Mouse (Mus musculus): ENCODE data around the gene Gm10203. TPM values are rescaled to one million over a fixed set of nuclear protein-coding genes. Genes with fewer than 3 reads are reported as not detected.
"Not testable (repeated sequence)": the region's sequence is repeated elsewhere in the genome, so short reads cannot be mapped to it uniquely, and the experiment has no call there.

Gm10203 gene
- polyA plus RNA-seq, 1 experiment from 2014 or later, result not detected

GRCm38 (mm10) chr6:149139011-149139410 is 9.0 kb downstream of the Gm10203 start:
- Histone ChIP-seq H3K4me1 (peaks cover 33% of the 10 kb centered on the region), H3K4me3 (no peak overlapping the region), H3K27me3 (replicated peaks) (no peaks in the 10 kb centered on the region), H3K9ac (no peak overlapping the region), H3K4me2 (no peak overlapping the region), H3K36me3 (peaks cover 7% of the 10 kb centered on the region), H3K9me3 (replicated peaks) (no peaks in the 10 kb centered on the region), H3K27ac (no peak overlapping the region)
- ATAC-seq, result no peak
- WGBS (ENCODE audit: insufficient replicate concordance), result 62% methylated on average over 3 of the region's 3 CpGs

GRCm38 (mm10) chr6:149139471-149139870 is 9.5 kb downstream of the Gm10203 start, which contains the start of gene Etfbkmt:
Etfbkmt (plus strand) TSS chr6:149139849.
- Histone ChIP-seq H3K9me3 (replicated peaks) (no peaks in the 10 kb centered on the region), H3K4me2 (no peak within 1 kb of the TSS), H3K4me3 (no peak within 1 kb of the TSS), H3K36me3 (peaks cover 12% of the 10 kb centered on the region), H3K27me3 (replicated peaks) (no peaks in the 10 kb centered on the region), H3K27ac (no peak within 1 kb of the TSS), H3K9ac (no peak within 1 kb of the TSS), H3K4me1 (peaks cover 29% of the 10 kb centered on the region)
- WGBS (ENCODE audit: insufficient replicate concordance), result 48% methylated on average over 1 of the region's 1 CpGs
- no peak for ATAC-seq

DNA sequence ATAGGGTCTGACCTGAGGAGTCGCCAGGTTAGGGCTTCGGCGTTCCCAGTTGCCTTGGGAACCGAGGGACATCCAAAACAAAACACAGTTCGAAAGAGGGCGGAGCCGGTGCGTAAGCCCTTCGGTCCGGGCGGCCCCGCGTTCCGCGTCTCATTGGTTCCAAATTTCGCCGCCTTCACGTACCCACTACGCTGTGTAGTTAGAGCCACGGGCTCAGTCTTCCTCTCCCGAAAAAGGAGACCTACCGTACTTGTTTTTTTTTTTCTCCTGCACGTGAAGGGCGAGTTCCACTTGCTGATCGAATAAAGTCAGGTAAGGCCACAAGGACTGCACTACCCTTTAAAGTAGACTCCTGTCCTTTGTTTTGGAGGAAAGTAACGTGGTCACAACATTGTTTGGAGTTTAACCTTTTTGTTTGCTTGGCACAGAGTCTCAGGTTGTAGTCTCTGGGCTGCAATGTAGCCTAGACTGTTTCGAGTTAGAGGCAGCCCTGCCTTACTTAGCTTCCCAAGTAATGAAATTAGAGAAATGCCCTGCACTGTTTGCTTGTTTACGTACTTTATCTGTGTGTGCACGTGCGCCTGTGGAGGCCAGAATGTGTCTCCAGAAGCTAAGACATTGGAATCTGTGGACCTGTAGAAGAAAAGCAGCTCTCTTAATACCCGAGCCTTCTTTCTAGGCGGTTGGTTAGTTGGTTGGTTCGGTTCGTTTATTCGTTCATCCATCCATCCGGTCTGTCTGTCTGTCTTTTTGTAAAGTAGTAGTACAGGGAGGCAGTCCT is 11.6 kb downstream of the Gm10203 start:
- peak overlapping the region; percentile 81 for H3K27ac ChIP-seq
- H3K4me3 ChIP-seq, result peak overlapping the region; percentile 64
- no peaks in the 10 kb centered on the region for H3K27me3 ChIP-seq (replicated peaks)
- peak overlapping the region; percentile 76 for H3K9ac ChIP-seq
- WGBS (ENCODE audit: insufficient replicate concordance), result 3% methylated on average over 36 of the region's 36 CpGs
- peak; percentile 99 for ATAC-seq
- peaks cover 21% of the 10 kb centered on the region for H3K36me3 ChIP-seq
- no peaks in the 10 kb centered on the region for H3K9me3 ChIP-seq (replicated peaks)
- peaks cover 17% of the 10 kb centered on the region for H3K4me1 ChIP-seq
- peak overlapping the region; percentile 78 for H3K4me2 ChIP-seq

DNA sequence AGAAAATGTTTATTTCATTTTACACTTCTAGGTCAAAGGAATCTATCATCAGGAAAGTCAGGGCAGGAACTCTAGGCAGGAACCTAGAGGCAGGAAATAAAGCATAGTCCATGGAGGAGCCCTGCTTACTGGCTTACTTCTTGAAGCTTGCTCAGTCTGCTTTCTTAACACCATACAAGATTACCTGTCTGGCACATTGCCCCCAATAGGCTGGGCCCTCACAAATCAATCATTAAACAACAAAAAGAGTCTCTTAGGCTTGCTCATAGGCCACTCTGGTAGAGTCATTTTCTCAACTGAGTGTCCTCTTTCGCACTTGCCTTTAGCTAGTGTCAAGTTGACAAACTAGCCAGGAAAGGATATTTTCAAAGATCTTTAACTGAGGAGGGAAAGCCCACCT is 15.2 kb downstream of the Gm10203 start:
- peaks cover 21% of the 10 kb centered on the region for H3K36me3 ChIP-seq
- H3K9me3 ChIP-seq (replicated peaks), result no peaks in the 10 kb centered on the region
- H3K27ac ChIP-seq, result no peak overlapping the region
- H3K9ac ChIP-seq, result no peak overlapping the region
- no peaks in the 10 kb centered on the region for H3K27me3 ChIP-seq (replicated peaks)
- H3K4me1 ChIP-seq, result peaks cover 17% of the 10 kb centered on the region
- no peak overlapping the region for H3K4me2 ChIP-seq
- H3K4me3 ChIP-seq, result no peak overlapping the region
- WGBS (ENCODE audit: insufficient replicate concordance), result 91% methylated on average over 1 of the region's 1 CpGs
- no peak for ATAC-seq

GRCm38 (mm10) chr6:149148436-149149229 is 18.7 kb downstream of the Gm10203 start:
- ATAC-seq, result no peak
- Histone ChIP-seq H3K9ac (no peak overlapping the region), H3K4me1 (no peaks in the 10 kb centered on the region), H3K9me3 (replicated peaks) (no peaks in the 10 kb centered on the region), H3K4me3 (no peak overlapping the region), H3K27me3 (replicated peaks) (no peaks in the 10 kb centered on the region), H3K36me3 (peaks cover 28% of the 10 kb centered on the region), H3K27ac (no peak overlapping the region), H3K4me2 (no peak overlapping the region)
- 74% methylated on average over 7 of the region's 7 CpGs for WGBS (ENCODE audit: insufficient replicate concordance)

DNA sequence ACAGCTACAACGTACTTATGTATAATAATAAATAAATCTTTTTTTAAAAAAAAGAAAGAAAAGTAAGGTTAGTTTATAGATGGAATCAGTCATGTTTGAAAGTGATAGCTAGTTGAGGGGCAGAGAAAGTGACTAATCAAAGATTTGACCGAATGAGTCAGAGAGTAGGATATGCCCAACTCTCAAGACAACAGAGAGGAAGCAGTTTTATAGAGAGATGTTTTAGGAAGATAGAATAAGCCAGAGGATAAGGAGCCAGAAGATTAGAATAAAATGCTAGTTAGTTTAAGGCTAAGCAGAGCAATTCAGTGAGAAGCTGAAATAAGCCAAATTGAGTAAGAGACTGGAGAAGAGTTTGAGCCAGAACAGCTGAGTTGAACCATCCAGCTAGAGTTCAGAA is 22.1 kb downstream of the Gm10203 start:
- WGBS (ENCODE audit: insufficient replicate concordance), result 66% methylated on average over 2 of the region's 2 CpGs

GRCm38 (mm10) chr6:149153473-149154115 is 23.6 kb downstream of the Gm10203 start:
- 50% methylated on average over 6 of the region's 6 CpGs for WGBS (ENCODE audit: insufficient replicate concordance)
- Histone ChIP-seq H3K9ac (no peak overlapping the region), H3K9me3 (replicated peaks) (no peaks in the 10 kb centered on the region), H3K4me2 (no peak overlapping the region), H3K4me1 (peaks cover 20% of the 10 kb centered on the region), H3K27me3 (replicated peaks) (no peaks in the 10 kb centered on the region), H3K4me3 (no peak overlapping the region), H3K36me3 (peaks cover 13% of the 10 kb centered on the region; the same call in 1 of the 2 replicates), H3K27ac (no peak overlapping the region)
- no peak for ATAC-seq

More for the DNA sequence above, 22.1 kb downstream of the Gm10203 start:
- peaks cover 13% of the 10 kb centered on the region for H3K36me3 ChIP-seq
- no peak overlapping the region for H3K27ac ChIP-seq
- H3K27me3 ChIP-seq (replicated peaks), result no peaks in the 10 kb centered on the region
- no peak overlapping the region for H3K9ac ChIP-seq
- H3K4me1 ChIP-seq, result peaks cover 20% of the 10 kb centered on the region
- ATAC-seq, result no peak
- no peak overlapping the region for H3K4me3 ChIP-seq
- H3K9me3 ChIP-seq (replicated peaks), result no peaks in the 10 kb centered on the region
- no peak overlapping the region for H3K4me2 ChIP-seq

GRCm38 (mm10) chr6:149154116-149155030 is 24.4 kb downstream of the Gm10203 start:
- H3K36me3 ChIP-seq, result peaks cover 13% of the 10 kb centered on the region
- no peaks in the 10 kb centered on the region for H3K27me3 ChIP-seq (replicated peaks)
- no peak overlapping the region for H3K4me3 ChIP-seq
- peak; percentile 33; the same call in 1 of the 2 replicates for ATAC-seq
- H3K9ac ChIP-seq, result no peak overlapping the region
- H3K27ac ChIP-seq, result no peak overlapping the region
- no peaks in the 10 kb centered on the region for H3K9me3 ChIP-seq (replicated peaks)
- no peak overlapping the region for H3K4me2 ChIP-seq
- peaks cover 20% of the 10 kb centered on the region for H3K4me1 ChIP-seq
- 35% methylated on average over 8 of the region's 8 CpGs for WGBS (ENCODE audit: insufficient replicate concordance)

- no peak overlapping the region for H3K27ac ChIP-seq
- no peak overlapping the region for H3K4me2 ChIP-seq
- H3K9me3 ChIP-seq (replicated peaks), result no peaks in the 10 kb centered on the region
- no peak; the same call in 1 of the 2 replicates for ATAC-seq
- no peak overlapping the region for H3K4me3 ChIP-seq
- WGBS (ENCODE audit: insufficient replicate concordance), result 21% methylated on average over 3 of the region's 3 CpGs
- H3K9ac ChIP-seq, result no peak overlapping the region
- peaks cover 20% of the 10 kb centered on the region for H3K4me1 ChIP-seq
- H3K36me3 ChIP-seq, result peaks cover 13% of the 10 kb centered on the region
- H3K27me3 ChIP-seq (replicated peaks), result no peaks in the 10 kb centered on the region
These were observed 25.3 kb downstream of the Gm10203 start for GRCm38 (mm10) chr6:149155031-149155841.

GRCm38 (mm10) chr6:149167038-149167437 is 37.1 kb downstream of the Gm10203 start:
- not testable (repeated sequence) for ATAC-seq; H3K27me3 ChIP-seq (replicated peaks); H3K4me2 ChIP-seq; H3K27ac ChIP-seq; H3K4me1 ChIP-seq; H3K9ac ChIP-seq; H3K4me3 ChIP-seq; H3K9me3 ChIP-seq (replicated peaks)
- WGBS (ENCODE audit: insufficient replicate concordance), result 77% methylated on average over 3 of the region's 4 CpGs
- peaks cover 25% of the 10 kb centered on the region for H3K36me3 ChIP-seq

Measured in liver, embryonic 12.5 days (tissue).